Comparison of ENCODE assay signal across 18 mouse cellular contexts in the genomic region with DNA sequence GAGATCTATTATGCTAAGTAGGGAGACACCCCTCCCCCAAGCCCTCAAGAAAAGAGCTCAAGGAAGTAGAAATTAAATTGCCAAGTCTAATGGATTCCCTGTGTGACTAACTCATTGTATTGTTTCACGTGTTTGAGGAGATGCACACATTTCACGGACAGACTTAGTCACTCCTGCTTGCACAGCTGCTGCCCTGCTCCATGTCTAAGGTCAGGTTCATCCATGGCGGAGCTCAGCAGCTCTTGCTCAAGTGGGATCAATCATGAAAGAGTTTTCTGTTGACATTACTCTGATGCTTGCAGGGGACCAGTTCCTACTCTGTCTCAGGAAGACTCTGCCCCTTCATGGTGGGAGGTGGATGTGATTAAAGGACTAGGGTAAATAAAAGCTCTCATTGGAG.
DNase-seq lines count a peak whose midpoint lies in the region; ATAC-seq and TF ChIP-seq lines count a peak whose summit lies in the region.
"Had no signal": no experiment of that assay in that cellular context is flagged by ENCODE, and none has a peak within 500 bp of the region (broad histone marks: within the 10 kb centered on the region; RNA-seq: fewer than 3 reads in every experiment).

No protein-coding gene starts in this region.

- H3ac ChIP-seq in myocyte (ENCODE audit: control insufficient read depth, insufficient read length), result no peak overlapping the region

- H3K27ac ChIP-seq in intestine, embryonic 15.5 days, result no peak overlapping the region
- H3K27ac ChIP-seq in intestine, embryonic 16.5 days (ENCODE audit: low read length), result no peak overlapping the region
- no peak overlapping the region for H3K27ac ChIP-seq in embryonic facial prominence, embryonic 14.5 days (replicated peaks; ENCODE audit: low read depth, low read length)
- H3K27ac ChIP-seq: forebrain, embryonic 15.5 days; hindbrain, postnatal 0 days; kidney, embryonic 15.5 days; midbrain, embryonic 15.5 days had no signal

- H3K36me3 ChIP-seq in intestine, embryonic 15.5 days, result no peaks in the 10 kb centered on the region
- H3K36me3 ChIP-seq in intestine, embryonic 16.5 days (ENCODE audit: control insufficient read depth, insufficient read depth, low read length), result no peaks in the 10 kb centered on the region
- H3K36me3 ChIP-seq in embryonic facial prominence, embryonic 14.5 days (ENCODE audit: control insufficient read depth, insufficient read depth, low read length), result no peaks in the 10 kb centered on the region
- H3K36me3 ChIP-seq in myocyte (ENCODE audit: control insufficient read depth, insufficient read depth), result no peaks in the 10 kb centered on the region
- H3K36me3 ChIP-seq: forebrain, embryonic 15.5 days; kidney, embryonic 15.5 days; midbrain, embryonic 15.5 days had no signal

- H3K79me2 ChIP-seq in myocyte (ENCODE audit: control insufficient read depth, insufficient read depth), result no peaks in the 10 kb centered on the region

- no peaks in the 10 kb centered on the region for H3K27me3 ChIP-seq in intestine, embryonic 15.5 days (replicated peaks)
- H3K27me3 ChIP-seq in intestine, embryonic 16.5 days (replicated peaks; ENCODE audit: control insufficient read depth, insufficient read depth, low read length), result no peaks in the 10 kb centered on the region
- no peaks in the 10 kb centered on the region for H3K27me3 ChIP-seq in embryonic facial prominence, embryonic 14.5 days (replicated peaks; ENCODE audit: control insufficient read depth, insufficient read depth, low read length)
- no peaks in the 10 kb centered on the region for H3K27me3 ChIP-seq in myocyte (ENCODE audit: control insufficient read depth, insufficient read depth, insufficient read length)
- H3K27me3 ChIP-seq: forebrain, embryonic 15.5 days; kidney, embryonic 15.5 days; midbrain, embryonic 15.5 days had no signal

- TF ChIP-seq POLR2A in myocyte (IDR thresholded peaks at IDR 0.05; ENCODE audit: insufficient read length, low read depth), result no peak

- 66% methylated on average over 3 of the region's 3 CpGs for WGBS in intestine, embryonic 15.5 days
- WGBS in intestine, embryonic 16.5 days, result 48% methylated on average over 3 of the region's 3 CpGs
- WGBS in embryonic facial prominence, embryonic 14.5 days, result 26% methylated on average over 3 of the region's 3 CpGs

- peak; percentile 8 for DNase-seq in R1 (ENCODE audit: low read depth, low spot score)
- peak; percentile 39 for DNase-seq in embryonic facial prominence, embryonic 14.5 days (ENCODE audit: low spot score)
- DNase-seq in kidney, adult 11 months, result no peak
- no peak for DNase-seq in adrenal gland, adult 8-10 months
- DNase-seq: adrenal gland, postnatal 10 days; cerebellum, adult 18-20 months; cerebellum, postnatal 36 days; heart, postnatal 14 days; right cerebral cortex, adult 18-20 months; thymus, adult 2 months had no signal

- H3K4me1 ChIP-seq in intestine, embryonic 15.5 days (replicated peaks), result 0 out of 2 replicates have a peak, but pooled peaks cover 2% of the 10 kb centered on the region
- H3K4me1 ChIP-seq in intestine, embryonic 16.5 days (ENCODE audit: control insufficient read depth, insufficient read depth, low read length), result no peaks in the 10 kb centered on the region
- no peaks in the 10 kb centered on the region for H3K4me1 ChIP-seq in embryonic facial prominence, embryonic 14.5 days (ENCODE audit: control insufficient read depth, insufficient read depth, low read length)
- H3K4me1 ChIP-seq: forebrain, embryonic 15.5 days; kidney, embryonic 15.5 days; midbrain, embryonic 15.5 days had no signal

- H3K9ac ChIP-seq in intestine, embryonic 15.5 days, result no peak overlapping the region
- H3K9ac ChIP-seq in intestine, embryonic 16.5 days (ENCODE audit: low read depth, low read length), result no peak overlapping the region
- no peak overlapping the region for H3K9ac ChIP-seq in embryonic facial prominence, embryonic 14.5 days (ENCODE audit: low read depth, low read length)
- H3K9ac ChIP-seq: forebrain, embryonic 15.5 days; kidney, embryonic 15.5 days; midbrain, embryonic 15.5 days had no signal

- H3K4me2 ChIP-seq in intestine, embryonic 15.5 days (replicated peaks), result no peak overlapping the region
- no peak overlapping the region for H3K4me2 ChIP-seq in intestine, embryonic 16.5 days (ENCODE audit: low read depth, low read length)
- H3K4me2 ChIP-seq in embryonic facial prominence, embryonic 14.5 days (ENCODE audit: low read depth, low read length), result no peak overlapping the region
- no peak overlapping the region for H3K4me2 ChIP-seq in myocyte (ENCODE audit: low read depth)
- H3K4me2 ChIP-seq: forebrain, embryonic 15.5 days; heart, embryonic 11.5 days; kidney, embryonic 15.5 days; midbrain, embryonic 15.5 days had no signal

- no peak overlapping the region for H3K4me3 ChIP-seq in intestine, embryonic 15.5 days (replicated peaks)
- no peak overlapping the region for H3K4me3 ChIP-seq in intestine, embryonic 16.5 days (ENCODE audit: low read length)
- no peak overlapping the region for H3K4me3 ChIP-seq in embryonic facial prominence, embryonic 14.5 days (ENCODE audit: low read depth, low read length)
- H3K4me3 ChIP-seq in myocyte, result no peak overlapping the region
- H3K4me3 ChIP-seq: forebrain, embryonic 15.5 days; kidney, embryonic 15.5 days; midbrain, embryonic 15.5 days had no signal

- H3K9me3 ChIP-seq in intestine, embryonic 15.5 days, result no peaks in the 10 kb centered on the region
- H3K9me3 ChIP-seq in intestine, embryonic 16.5 days (ENCODE audit: control insufficient read depth, low read length), result no peaks in the 10 kb centered on the region
- no peaks in the 10 kb centered on the region for H3K9me3 ChIP-seq in embryonic facial prominence, embryonic 14.5 days (ENCODE audit: control insufficient read depth, low read length)
- H3K9me3 ChIP-seq: forebrain, embryonic 15.5 days; kidney, embryonic 15.5 days; midbrain, embryonic 15.5 days had no signal

- peak; percentile 36; the same call in 1 of the 2 replicates for ATAC-seq in intestine, embryonic 15.5 days
- no peak for ATAC-seq in intestine, embryonic 16.5 days
- ATAC-seq in embryonic facial prominence, embryonic 14.5 days (ENCODE audit: low read depth), result no peak
- ATAC-seq: forebrain, embryonic 15.5 days; hindbrain, postnatal 0 days; midbrain, embryonic 15.5 days had no signal

TF ChIP-seq in myocyte, 11 proteins besides CTCF, POLR2A, EP300 and RAD21:
- TF ChIP-seq MYOD1 (IDR thresholded peaks at IDR 0.05; ENCODE audit: control insufficient read depth in 1 of 3, insufficient read length in 2 of 3, low read depth in 2 of 3) (peak in 2 of 3 experiments; percentile 55 to 60), SRF (IDR thresholded peaks at IDR 0.05; ENCODE audit: control insufficient read depth, insufficient read length, low read depth) (no peak), MYOG (IDR thresholded peaks at IDR 0.05; ENCODE audit: control insufficient read depth in 1 of 3, insufficient read depth in 1 of 3, insufficient read length in 2 of 3, low read depth in 2 of 3) (peak in 1 of 3 experiments; percentile 42), E2F4 (IDR thresholded peaks at IDR 0.05; ENCODE audit: insufficient read depth) (no peak), POLR2AphosphoS2 (IDR thresholded peaks at IDR 0.05; ENCODE audit: insufficient read length, low read depth) (no peak)
TF ChIP-seq in myocyte: peak in this region for 2.

Comparison
In these comparisons a context has a peak if more than half of its experiments do, and no peak if none do; other contexts are left out.
1. DNase-seq: peak in R1 (single experiment) and embryonic facial prominence, embryonic 14.5 days (single experiment); none in kidney, adult 11 months (single experiment) and adrenal gland, adult 8-10 months (single experiment).